34 mouse cellular contexts compared by ENCODE assay signal in the genomic region with DNA sequence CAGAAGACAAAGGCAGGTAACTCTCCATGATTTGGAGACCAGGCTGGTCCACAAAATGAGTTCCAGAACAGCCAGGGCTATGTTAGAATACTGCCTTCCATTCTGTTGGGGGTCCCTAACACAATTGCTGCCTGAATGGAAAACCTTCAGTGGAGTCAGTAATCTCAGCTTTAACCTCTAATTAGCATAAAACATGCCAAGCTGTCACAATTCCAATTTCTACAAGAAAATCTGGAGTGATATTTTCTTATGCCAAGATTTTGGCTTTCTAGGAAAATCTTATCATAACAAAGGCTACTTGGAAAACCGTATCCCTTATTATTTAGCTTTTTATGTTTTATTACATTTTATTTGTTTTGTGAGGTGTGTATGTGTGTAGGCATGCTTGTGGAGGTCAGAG. TPM values are rescaled to one million over a fixed set of nuclear protein-coding genes. Genes with fewer than 3 reads are reported as not detected.
"Had no signal": no experiment of that assay in that cellular context is flagged by ENCODE, and none has a peak within 500 bp of the region (broad histone marks: within the 10 kb centered on the region; RNA-seq: fewer than 3 reads in every experiment).

No protein-coding gene starts in this region.

- H3K9ac ChIP-seq: heart, embryonic 13.5 days; heart, embryonic 15.5 days; hindbrain, embryonic 13.5 days; hindbrain, embryonic 15.5 days; kidney, embryonic 15.5 days; limb, embryonic 13.5 days; limb, embryonic 15.5 days; liver, embryonic 12.5 days; liver, embryonic 14.5 days had no signal

- DNase-seq: gastrocnemius, postnatal 14 days; gastrocnemius, postnatal 36 days; heart, adult 11 months; heart, adult 2 months; heart, postnatal 14 days; heart, postnatal 36 days; kidney, adult 11 months; kidney, adult 2 months; kidney, adult 9 months; kidney, postnatal 14 days; kidney, postnatal 36 days; layer of hippocampus, adult 9-11 months; layer of hippocampus, postnatal 36 days; left cerebral cortex, postnatal 4 days had no signal

- H3K9me3 ChIP-seq: heart, embryonic 13.5 days; heart, embryonic 15.5 days; hindbrain, embryonic 13.5 days; hindbrain, embryonic 15.5 days; kidney, embryonic 15.5 days; limb, embryonic 13.5 days; limb, embryonic 15.5 days; liver, embryonic 12.5 days had no signal

- H3K4me2 ChIP-seq: heart, embryonic 11.5 days; heart, embryonic 13.5 days; heart, embryonic 15.5 days; hindbrain, embryonic 13.5 days; hindbrain, embryonic 15.5 days; kidney, embryonic 15.5 days; limb, embryonic 13.5 days; limb, embryonic 15.5 days; liver, embryonic 12.5 days had no signal

- H3K36me3 ChIP-seq: heart, embryonic 13.5 days; heart, embryonic 15.5 days; hindbrain, embryonic 13.5 days; hindbrain, embryonic 15.5 days; kidney, embryonic 15.5 days; limb, embryonic 13.5 days; limb, embryonic 15.5 days; liver, embryonic 12.5 days had no signal

- H3K27ac ChIP-seq: heart, adult 2 months; heart, embryonic 13.5 days; heart, embryonic 15.5 days; hindbrain, embryonic 13.5 days; hindbrain, embryonic 15.5 days; hindbrain, postnatal 0 days; kidney, embryonic 15.5 days; kidney, postnatal 0 days; limb, embryonic 13.5 days; limb, embryonic 15.5 days; liver, embryonic 12.5 days; liver, embryonic 14.5 days had no signal

- H3K4me1 ChIP-seq: limb, embryonic 13.5 days; liver, embryonic 12.5 days had no signal

- H3K4me3 ChIP-seq: heart, adult 2 months; heart, embryonic 13.5 days; heart, embryonic 15.5 days; hindbrain, embryonic 13.5 days; hindbrain, embryonic 15.5 days; kidney, embryonic 15.5 days; limb, embryonic 13.5 days; limb, embryonic 15.5 days; liver, embryonic 12.5 days had no signal

- H3K27me3 ChIP-seq: heart, embryonic 13.5 days; heart, embryonic 15.5 days; hindbrain, embryonic 13.5 days; hindbrain, embryonic 15.5 days; limb, embryonic 13.5 days; limb, embryonic 15.5 days had no signal

- ATAC-seq: hindbrain, postnatal 0 days; intestine, embryonic 16.5 days; liver, embryonic 12.5 days had no signal

RNA-seq across cellular contexts. Expression of a gene that starts 26.5 kb away (rescaled TPM):
- polyA plus RNA-seq: gonadal fat pad, adult 2 months; heart, adult 2 months; heart, embryonic 11.5 days; heart, embryonic 13.5 days; heart, embryonic 15.5 days; heart, postnatal 0 days; hindbrain, embryonic 11.5 days; hindbrain, embryonic 13.5 days; hindbrain, embryonic 15.5 days; hindbrain, postnatal 0 days; intestine, embryonic 14.5 days; intestine, embryonic 16.5 days; kidney, adult 2 months; kidney, embryonic 15.5 days; kidney, postnatal 0 days; large intestine, adult 2 months; limb, embryonic 11.5 days; limb, embryonic 13.5 days; limb, embryonic 15.5 days; liver, adult 2 months; liver, embryonic 12.5 days; liver, embryonic 14.5 days had no signal
